Mouse (Mus musculus): ENCODE results near the gene Abcg4.

- no peak for TF ChIP-seq CTCF (IDR thresholded peaks at IDR 0.05; ENCODE audit: control insufficient read depth, insufficient read depth, insufficient replicate concordance, low read depth, low read length)
- no peak for TF ChIP-seq POLR2A (IDR thresholded peaks at IDR 0.05; ENCODE audit: control insufficient read depth, low read depth, low read length)
These were observed 2.1 kb downstream of the Abcg4 start for GRCm38 (mm10) chr9:44286256-44286850.

Measured in testis, adult 2 months (tissue).